Mouse (Mus musculus) CH12.LX (cell line): ENCODE measurements around the gene Nudt5. TPM values are rescaled to one million over a fixed set of nuclear protein-coding genes. Genes with fewer than 3 reads are reported as not detected.

Source experiments
- DNase-seq: peaks from one replicate; pipeline ENCODE4 v3.0.0-alpha.2; 2013; ENCODE audit errors: extremely low read depth
- H3K27ac ChIP-seq: 2 replicates; pipeline ENCODE4 v1.5.1; 2012; ENCODE audit warnings: low read depth, mild to moderate bottlenecking, control low read depth, moderate library complexity; ENCODE audit not compliant: insufficient read depth
- H3K27me3 ChIP-seq: replicated peaks from 2 replicates; pipeline ENCODE3; 2012; ENCODE audit warnings: inconsistent platforms
- H3K36me3 ChIP-seq, 2 experiments: replicated peaks in 1 of 2; 2 replicates each; pipeline versions ENCODE3 to v1.6.1; 2012; ENCODE audit warnings: inconsistent platforms in 1 of 2, low read length in 1 of 2, mild to moderate bottlenecking in 1 of 2, mixed read lengths in 1 of 2, moderate library complexity in 1 of 2; ENCODE audit not compliant: control insufficient read depth in 1 of 2, insufficient read depth in 1 of 2
- H3K4me1 ChIP-seq, 2 experiments: 2 replicates each; pipeline ENCODE4 v1.6.1; 2012; ENCODE audit warnings: inconsistent platforms in 1 of 2, moderate library complexity in 1 of 2; ENCODE audit not compliant: insufficient read depth in 2 of 2, control insufficient read depth in 1 of 2
- H3K4me2 ChIP-seq: 2 replicates; pipeline ENCODE4 v1.6.1; 2012; ENCODE audit warnings: low read depth, mild to moderate bottlenecking, control low read depth; ENCODE audit not compliant: poor library complexity, insufficient read depth, severe bottlenecking
- H3K4me3 ChIP-seq, 3 experiments: fragments of 150-350 bp in 1 of 3; sonication (generic) in 1 of 3; replicated peaks in 1 of 3; 2 replicates each; pipeline versions ENCODE3 to v1.5.1; 2011 to 2012; ENCODE audit warnings: low read depth in 2 of 3, low read length in 2 of 3, mild to moderate bottlenecking in 2 of 3, moderate library complexity in 2 of 3, control low read depth in 1 of 3, improper control_type of control experiment in 1 of 3, inconsistent platforms in 1 of 3, mixed read lengths in 1 of 3; ENCODE audit not compliant: poor library complexity in 1 of 3
- H3K79me2 ChIP-seq: replicated peaks from 2 replicates; pipeline ENCODE4 v1.6.1; 2012; ENCODE audit warnings: mild to moderate bottlenecking, moderate library complexity; ENCODE audit not compliant: control insufficient read depth, poor library complexity, insufficient read depth, severe bottlenecking; ENCODE audit errors: extremely low read depth
- H3K9ac ChIP-seq: 2 replicates; pipeline ENCODE4 v1.6.1; 2012; ENCODE audit warnings: low read depth, mild to moderate bottlenecking, control low read depth, moderate library complexity; ENCODE audit not compliant: insufficient read depth
- H3K9me3 ChIP-seq: replicated peaks from 2 replicates; pipeline ENCODE3; 2012; ENCODE audit warnings: low read length, inconsistent platforms, mixed read lengths
- BHLHE40 ChIP-seq: IDR thresholded peaks from 2 replicates; pipeline ENCODE4 v1.6.1; 2011; ENCODE audit warnings: mild to moderate bottlenecking, low read depth, low read length, improper control_type of control experiment
- CHD1 ChIP-seq: IDR thresholded peaks from 2 replicates; pipeline ENCODE4 v1.6.1; 2012; ENCODE audit warnings: low read depth, low read length, improper control_type of control experiment, inconsistent platforms
- CHD2 ChIP-seq: IDR thresholded peaks from 2 replicates; pipeline ENCODE4 v1.6.1; 2011; ENCODE audit warnings: low read length, improper control_type of control experiment
- CTCF ChIP-seq, 2 experiments: IDR thresholded peaks in 1 of 2; conservative IDR thresholded peaks in 1 of 2; 2 replicates each; pipeline ENCODE4 v1.5.1; 2011 to 2012; ENCODE audit warnings: low read depth in 2 of 2, low read length in 2 of 2, improper control_type of control experiment in 1 of 2, inconsistent platforms in 1 of 2, mild to moderate bottlenecking in 1 of 2, moderate library complexity in 1 of 2
- E2F4 ChIP-seq: IDR thresholded peaks from 2 replicates; pipeline ENCODE4 v1.6.1; 2011; ENCODE audit warnings: low read depth, low read length, improper control_type of control experiment; ENCODE audit not compliant: insufficient replicate concordance
- ELF1 ChIP-seq: IDR thresholded peaks from 2 replicates; pipeline ENCODE4 v1.6.1; 2014; ENCODE audit warnings: low read depth, mild to moderate bottlenecking, inconsistent platforms, low read length, improper control_type of control experiment
- EP300 ChIP-seq: IDR thresholded peaks from 2 replicates; pipeline ENCODE4 v1.6.1; 2011; ENCODE audit warnings: low read length, improper control_type of control experiment
- ETS1 ChIP-seq: conservative IDR thresholded peaks from 2 replicates; pipeline ENCODE4 v1.6.1; 2012; ENCODE audit warnings: low read depth, mild to moderate bottlenecking, inconsistent platforms, low read length, improper control_type of control experiment, moderate library complexity
- GABPA ChIP-seq: IDR thresholded peaks from 2 replicates; pipeline ENCODE4 v1.6.1; 2012; ENCODE audit warnings: low read depth, low read length, improper control_type of control experiment, inconsistent platforms; ENCODE audit not compliant: insufficient replicate concordance
- HCFC1 ChIP-seq: IDR thresholded peaks from 2 replicates; pipeline ENCODE4 v1.6.1; 2012; ENCODE audit warnings: low read depth, mild to moderate bottlenecking, inconsistent platforms, low read length, improper control_type of control experiment
- IRF4 ChIP-seq: IDR thresholded peaks from 2 replicates; pipeline ENCODE4 v1.6.1; 2014; ENCODE audit warnings: low read depth, mild to moderate bottlenecking, inconsistent platforms, low read length, improper control_type of control experiment
- JUN ChIP-seq: IDR thresholded peaks from 2 replicates; pipeline ENCODE4 v1.6.1; 2011; ENCODE audit warnings: low read depth, mild to moderate bottlenecking, low read length, improper control_type of control experiment, moderate library complexity; ENCODE audit not compliant: insufficient read depth
- JUND ChIP-seq: conservative IDR thresholded peaks from 2 replicates; pipeline ENCODE4 v1.6.1; 2011; ENCODE audit warnings: low read depth, low read length, improper control_type of control experiment
- KAT2A ChIP-seq: IDR thresholded peaks from 2 replicates; pipeline ENCODE4 v1.6.1; 2012; ENCODE audit warnings: low read length, improper control_type of control experiment, inconsistent platforms; ENCODE audit not compliant: insufficient replicate concordance
- MAFK ChIP-seq: IDR thresholded peaks from 2 replicates; pipeline ENCODE4 v1.6.1; 2011; ENCODE audit warnings: low read length, improper control_type of control experiment; ENCODE audit not compliant: insufficient replicate concordance
- MAX ChIP-seq: IDR thresholded peaks from 2 replicates; pipeline ENCODE4 v1.6.1; 2011; ENCODE audit warnings: low read length, improper control_type of control experiment
- MAZ ChIP-seq: IDR thresholded peaks from 2 replicates; pipeline ENCODE4 v1.6.1; 2012; ENCODE audit warnings: low read depth, mild to moderate bottlenecking, inconsistent platforms, low read length, improper control_type of control experiment, moderate library complexity
- MEF2A ChIP-seq: IDR thresholded peaks from 2 replicates; pipeline ENCODE4 v1.6.1; 2014; ENCODE audit warnings: low read depth, mild to moderate bottlenecking, inconsistent platforms, low read length, improper control_type of control experiment, borderline replicate concordance
- MXI1 ChIP-seq: IDR thresholded peaks from 2 replicates; pipeline ENCODE4 v1.6.1; 2011; ENCODE audit warnings: mild to moderate bottlenecking, low read depth, low read length, improper control_type of control experiment
- MYC ChIP-seq: IDR thresholded peaks from 2 replicates; pipeline ENCODE4 v1.6.1; 2011; ENCODE audit warnings: low read depth, mild to moderate bottlenecking, improper control_type of control experiment, low read length
- NELFE ChIP-seq: IDR thresholded peaks from 2 replicates; pipeline ENCODE4 v1.6.1; 2011; ENCODE audit warnings: low read depth, low read length, improper control_type of control experiment
- NRF1 ChIP-seq: IDR thresholded peaks from 2 replicates; pipeline ENCODE4 v1.6.1; 2014; ENCODE audit warnings: low read depth, mild to moderate bottlenecking, inconsistent platforms, low read length, improper control_type of control experiment, moderate library complexity
- PAX5 ChIP-seq: IDR thresholded peaks from 2 replicates; pipeline ENCODE4 v1.6.1; 2012; ENCODE audit warnings: low read length, inconsistent platforms, mixed read lengths
- POLR2A ChIP-seq: IDR thresholded peaks from 2 replicates; pipeline ENCODE4 v1.6.1; 2011; ENCODE audit warnings: low read depth, mild to moderate bottlenecking, improper control_type of control experiment, low read length
- POLR2AphosphoS2 ChIP-seq: IDR thresholded peaks from 2 replicates; pipeline ENCODE4 v1.6.1; 2011; ENCODE audit warnings: low read depth, low read length, improper control_type of control experiment
- RAD21 ChIP-seq: IDR thresholded peaks from 2 replicates; pipeline ENCODE4 v1.6.1; 2011; ENCODE audit warnings: low read depth, mild to moderate bottlenecking, low read length, improper control_type of control experiment, moderate library complexity
- RCOR1 ChIP-seq: conservative IDR thresholded peaks from 2 replicates; pipeline ENCODE4 v1.6.1; 2012; ENCODE audit warnings: low read depth, mild to moderate bottlenecking, inconsistent platforms, low read length, improper control_type of control experiment
- SIN3A ChIP-seq: IDR thresholded peaks from 2 replicates; pipeline ENCODE4 v1.6.1; 2012; ENCODE audit warnings: low read length, improper control_type of control experiment, inconsistent platforms
- SMC3 ChIP-seq: IDR thresholded peaks from 2 replicates; pipeline ENCODE4 v1.6.1; 2011; ENCODE audit warnings: low read depth, low read length, improper control_type of control experiment
- TBP ChIP-seq: conservative IDR thresholded peaks from 2 replicates; pipeline ENCODE4 v1.6.1; 2011; ENCODE audit warnings: low read depth, low read length, improper control_type of control experiment
- TCF12 ChIP-seq: IDR thresholded peaks from 2 replicates; pipeline ENCODE4 v1.6.1; 2014; ENCODE audit warnings: low read depth, mild to moderate bottlenecking, inconsistent platforms, low read length, improper control_type of control experiment
- UBTF ChIP-seq: IDR thresholded peaks from 2 replicates; pipeline ENCODE4 v1.6.1; 2012; ENCODE audit warnings: low read depth, mild to moderate bottlenecking, inconsistent platforms, low read length, improper control_type of control experiment, moderate library complexity
- USF1 ChIP-seq: IDR thresholded peaks from 2 replicates; pipeline ENCODE4 v1.6.1; 2014; ENCODE audit warnings: low read depth, mild to moderate bottlenecking, inconsistent platforms, low read length, improper control_type of control experiment
- USF2 ChIP-seq: conservative IDR thresholded peaks from 2 replicates; pipeline ENCODE4 v1.6.1; 2011; ENCODE audit warnings: low read depth, low read length, improper control_type of control experiment
- ZC3H11A ChIP-seq: IDR thresholded peaks from 2 replicates; pipeline ENCODE4 v1.6.1; 2012; ENCODE audit warnings: low read depth, mild to moderate bottlenecking, inconsistent platforms, low read length, improper control_type of control experiment
- ZKSCAN1 ChIP-seq: IDR thresholded peaks from 2 replicates; pipeline ENCODE4 v1.6.1; 2012; ENCODE audit warnings: low read depth, inconsistent platforms, low read length, improper control_type of control experiment, borderline replicate concordance
- ZMIZ1 ChIP-seq: IDR thresholded peaks from 2 replicates; pipeline ENCODE4 v1.6.1; 2012; ENCODE audit warnings: low read depth, mild to moderate bottlenecking, inconsistent platforms, low read length, improper control_type of control experiment
- ZNF384 ChIP-seq: IDR thresholded peaks from 2 replicates; pipeline ENCODE4 v1.6.1; 2012; ENCODE audit warnings: low read depth, low read length, improper control_type of control experiment, inconsistent platforms
- dilution Hi-C: fragments of 300-500 bp; cut with MboI; formaldehyde crosslinking; loops from 2 replicates; pipeline ENCODE4 v1.14.3; 2020; ENCODE audit warnings: low sequenced_read_pairs; ENCODE audit not compliant: extremely low pct_unique_long_range_greater_than_20kb, extremely low pct_ligation_motif_present
- in situ Hi-C: fragments of 300-500 bp; cut with MboI; formaldehyde crosslinking; loops from 3 replicates; pipeline ENCODE4 v1.14.3; 2019; ENCODE audit warnings: low sequenced_read_pairs, low pct_ligation_motif_present, low pct_unique_long_range_greater_than_20kb, mixed read lengths
- polyA plus RNA-seq: library from polyadenylated mRNA; unstranded; fragments of >175 nt; gene quantifications from 2 replicates; pipeline ENCODE4 v1.2.1, GENCODE M21; 2012; ENCODE audit warnings: low read depth; ENCODE audit not compliant: insufficient read length
- total RNA-seq, 2 experiments: library from RNA; depleted of rRNA; stranded (reverse); fragments of 300-350 nt in 1 of 2; fragments of >200 nt in 1 of 2; gene quantifications; 2 replicates each; pipeline ENCODE4 v1.2.3; 2012 to 2014

Nudt5 gene
- total and polyA plus RNA-seq, 3 experiments, result 102 to 245 (median 128) TPM

GRCm38 (mm10) chr2:5894843-5895570, 50.2 kb downstream of the Nudt5 start, which contains the start of gene Sec61a2:
TSS of gene Sec61a2 (minus strand) at chr2:5895432.
- H3K27me3 ChIP-seq, result no peaks in the 10 kb centered on the region
- peaks cover 3 to 15% of the 10 kb centered on the region in 2 experiments; a peak in 2 of 4 replicates for H3K4me1 ChIP-seq
- H3K4me3 ChIP-seq, result peak within 1 kb of the TSS; percentile 70 to 93 (median 90)
- peak within 1 kb of the TSS; percentile 95 for H3K4me2 ChIP-seq
- TF ChIP-seq CHD1 (no peak), GABPA (no peak), RAD21 (no peak), ZC3H11A (no peak), ELF1 (peak; percentile 44; the same call in 1 of the 2 replicates), NRF1 (peak; percentile 67), JUND (no peak), ZMIZ1 (peak; percentile 94), ZKSCAN1 (no peak), UBTF (peak; percentile 93), TCF12 (peak; percentile 94), HCFC1 (0 out of 2 replicates have a peak, but pooled peaks have one; percentile 17), SMC3 (no peak), MYC (no peak), CHD2 (no peak), KAT2A (no peak), MAX (peak; percentile 74), MXI1 (peak; percentile 95), SIN3A (no peak; the same call in 1 of the 2 replicates), ZNF384 (no peak), USF1 (peak; percentile 89), USF2 (peak; percentile 78), IRF4 (no peak), CTCF (conservative IDR thresholded peaks at IDR 0.05 in 1 of 2, IDR thresholded peaks at IDR 0.05 in 1 of 2; ENCODE audit: low read depth in 2 of 2, low read length in 2 of 2) (no peak), PAX5 (no peak), E2F4 (no peak), RCOR1 (no peak), POLR2A (peak; percentile 97), POLR2AphosphoS2 (peak; percentile 88), TBP (peak; percentile 55; the same call in 1 of the 2 replicates), JUN (no peak), EP300 (no peak), NELFE (peak; percentile 95), MAZ (no peak), MAFK (no peak), BHLHE40 (no peak; the same call in 1 of the 2 replicates), MEF2A (peak; percentile 12; the same call in 1 of the 2 replicates), ETS1 (no peak)
- peaks cover 21% of the 10 kb centered on the region for H3K79me2 ChIP-seq
- H3K9ac ChIP-seq, result peak within 1 kb of the TSS; percentile 97
- H3K9me3 ChIP-seq, result no peaks in the 10 kb centered on the region
- in situ Hi-C loops (no loop called here), dilution Hi-C loops (no loop called here)
- H3K36me3 ChIP-seq, result peaks cover 14 to 24% of the 10 kb centered on the region in 2 experiments
- peak; percentile 98 for DNase-seq
- H3K27ac ChIP-seq, result peak within 1 kb of the TSS; percentile 53
